Mouse (Mus musculus): ENCODE results near the gene Pafah1b2.

The Pafah1b2 gene

GRCm38 (mm10) chr9:46012091-46013008 is at the start of gene Pafah1b2, which contains the start of gene Sik3:
Gene Pafah1b2, minus strand, starts transcription at chr9:46012690.
Gene Sik3, plus strand, starts transcription at chr9:46012820.
- CTCF ChIA-PET, result interaction anchor here (0.6 to 1.0 kb wide), 4 partner anchors 15 to 179 kb away, joined by 3 to 13 read pairs (median 4); no protein-coding TSS in a partner anchor

DNA sequence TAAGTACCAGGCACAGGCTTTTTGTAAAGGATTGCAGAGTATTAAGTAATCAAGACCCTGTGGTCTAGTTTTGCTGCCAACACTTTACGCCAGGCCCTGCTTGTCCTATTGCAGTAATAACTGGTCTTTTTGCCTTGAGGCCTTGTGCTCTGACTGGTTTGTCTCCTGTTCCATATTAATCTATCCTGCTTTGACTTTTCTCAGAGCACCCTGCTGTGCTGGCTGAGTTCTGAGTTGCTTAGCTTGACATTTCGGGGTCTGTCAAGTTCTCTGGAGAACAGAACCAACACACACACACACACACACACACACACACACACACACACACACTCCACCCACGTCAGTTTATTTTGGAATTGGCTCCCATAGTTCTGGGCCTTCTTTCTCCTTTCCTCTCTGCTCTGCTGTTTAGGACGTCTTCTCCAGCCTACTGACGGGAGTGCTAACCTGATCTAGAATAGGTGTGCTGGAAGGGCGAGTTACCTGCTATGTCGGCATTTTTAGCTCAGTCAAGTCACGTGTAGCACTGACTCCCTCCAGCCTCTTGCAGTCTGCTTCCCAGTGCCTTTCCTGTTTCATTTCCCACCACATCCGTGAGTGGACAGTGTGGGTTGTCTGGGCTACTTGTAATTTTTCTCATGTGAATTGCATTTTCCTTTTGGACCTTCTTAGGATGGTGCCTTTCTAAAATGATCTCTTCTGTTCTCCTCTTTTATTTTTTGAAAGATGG is 49.4 kb upstream of the Pafah1b2 start:
- CTCF ChIA-PET, result no interaction called here

DNA sequence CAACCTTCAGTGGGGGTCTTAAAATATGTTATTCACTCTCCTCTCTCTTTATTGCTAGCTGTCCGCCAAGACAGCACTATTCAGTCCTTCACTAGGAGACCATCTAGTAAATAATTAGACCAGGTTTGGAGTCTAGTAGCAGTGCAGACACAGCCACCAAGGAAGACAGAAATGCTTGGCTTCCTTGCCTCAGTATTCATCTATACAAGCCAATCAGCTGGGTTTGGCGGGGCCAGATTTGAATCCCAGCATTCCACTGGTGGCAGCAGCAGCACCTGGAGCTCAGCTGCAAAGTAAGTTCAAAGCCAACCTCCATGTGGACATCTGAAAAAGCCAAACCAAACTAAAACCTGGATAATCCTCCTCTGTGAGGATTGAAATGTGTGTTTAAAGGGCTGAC is 47.8 kb upstream of the Pafah1b2 start:
- CTCF ChIA-PET, result no interaction called here

- CTCF ChIA-PET, result no interaction called here
Measured at GRCm38 (mm10) chr9:46058065-46058464, 45.6 kb upstream of the Pafah1b2 start.

DNA sequence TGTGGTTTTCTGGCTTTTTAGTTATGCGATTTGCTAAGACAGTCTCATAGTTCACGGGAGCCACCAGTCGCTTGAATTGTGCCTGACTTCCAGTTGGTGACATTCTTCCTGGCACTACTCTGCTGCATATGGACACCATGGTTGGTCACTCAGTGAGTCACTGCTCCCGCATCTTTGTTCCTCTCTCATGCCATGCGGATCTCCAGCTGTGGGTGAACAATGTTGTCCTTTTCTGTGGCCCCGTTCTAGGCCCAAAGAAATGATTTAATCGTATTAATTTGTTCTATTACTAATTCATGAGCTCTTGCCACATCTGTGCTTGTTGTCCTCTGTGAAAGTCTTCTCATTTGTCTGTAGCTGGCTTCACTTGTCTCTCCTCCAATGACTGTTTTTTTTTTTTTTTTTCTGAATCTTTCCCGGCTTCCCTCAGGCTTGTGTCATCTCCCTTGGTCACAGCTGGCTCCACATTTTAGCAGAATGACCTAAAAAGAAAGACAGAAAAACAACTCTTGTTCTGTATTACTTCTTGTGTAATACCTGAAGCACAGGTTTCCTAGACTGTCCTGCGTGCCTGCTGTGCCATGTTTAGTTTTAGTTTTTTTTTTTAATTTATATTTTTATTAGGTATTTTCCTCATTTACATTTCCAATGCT is 40.6 kb upstream of the Pafah1b2 start:
- CTCF ChIA-PET, result interaction anchor here (0.7 kb wide), 1 partner anchor 286 kb away, joined by 3 read pairs; no protein-coding TSS in a partner anchor

DNA sequence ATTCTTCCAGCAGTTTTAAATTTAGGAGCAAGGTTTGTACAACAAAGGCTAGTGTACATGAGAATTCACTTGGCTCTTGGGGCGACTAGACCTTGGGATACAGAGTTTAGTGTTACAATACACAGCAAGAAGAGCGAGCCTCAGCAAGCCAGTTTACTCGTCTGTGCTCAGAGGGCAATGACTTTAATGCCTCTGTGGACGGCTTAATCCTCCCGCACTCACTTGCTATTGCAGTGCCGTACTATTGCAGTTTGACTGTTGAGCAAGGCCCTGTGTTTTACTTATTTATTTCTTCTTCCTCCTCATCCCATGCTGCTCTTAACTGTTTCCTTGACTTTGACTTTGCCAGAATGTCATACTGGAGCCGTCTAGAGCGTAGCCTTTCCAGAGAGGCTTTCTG is 37.7 kb upstream of the Pafah1b2 start:
- CTCF ChIA-PET, result interaction anchor here (0.6 kb wide), 1 partner anchor 69 kb away, joined by 4 read pairs; no protein-coding TSS in a partner anchor

DNA sequence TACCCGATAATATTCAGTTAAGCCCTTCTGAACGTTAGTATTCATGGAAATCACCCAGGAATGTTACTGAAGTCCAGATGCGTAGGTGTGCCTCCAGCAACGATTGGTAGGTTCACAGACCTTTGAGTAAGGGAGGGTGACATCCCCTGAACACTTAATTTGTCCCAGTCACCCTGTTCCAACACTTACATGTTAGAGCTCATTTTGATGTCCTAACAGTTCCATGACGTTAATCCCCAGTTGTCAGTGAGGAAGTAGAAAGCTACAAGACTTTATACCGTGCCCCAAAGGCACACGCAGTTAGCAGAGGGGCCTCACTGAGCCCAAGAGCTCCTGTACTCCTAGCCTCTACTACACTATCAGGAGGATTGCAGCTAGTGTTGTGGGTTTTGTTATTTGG is 37.0 kb upstream of the Pafah1b2 start:
- CTCF ChIA-PET, result no interaction called here

- CTCF ChIA-PET, result no interaction called here
Measured at GRCm38 (mm10) chr9:46046724-46047517, 34.4 kb upstream of the Pafah1b2 start.

DNA sequence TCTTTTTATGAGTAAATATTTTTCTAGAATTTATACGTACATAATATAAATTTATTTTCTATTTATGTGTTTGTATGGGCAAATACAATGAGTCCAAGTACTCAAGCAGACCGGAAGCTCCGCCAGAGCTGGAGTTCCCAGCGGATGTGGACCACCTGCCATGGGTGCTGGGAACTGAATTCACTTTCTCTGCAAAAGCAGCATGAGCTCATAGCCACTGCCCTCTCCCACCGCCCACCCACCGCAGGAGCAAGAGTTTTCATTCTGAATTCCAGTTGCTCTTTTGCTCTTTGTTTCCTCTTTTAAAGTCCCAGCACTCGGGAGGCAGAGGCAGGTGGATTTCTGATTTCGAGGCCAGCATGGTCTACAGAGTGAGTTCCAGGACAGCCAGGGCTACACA is 31.1 kb upstream of the Pafah1b2 start:
- CTCF ChIA-PET, result no interaction called here

DNA sequence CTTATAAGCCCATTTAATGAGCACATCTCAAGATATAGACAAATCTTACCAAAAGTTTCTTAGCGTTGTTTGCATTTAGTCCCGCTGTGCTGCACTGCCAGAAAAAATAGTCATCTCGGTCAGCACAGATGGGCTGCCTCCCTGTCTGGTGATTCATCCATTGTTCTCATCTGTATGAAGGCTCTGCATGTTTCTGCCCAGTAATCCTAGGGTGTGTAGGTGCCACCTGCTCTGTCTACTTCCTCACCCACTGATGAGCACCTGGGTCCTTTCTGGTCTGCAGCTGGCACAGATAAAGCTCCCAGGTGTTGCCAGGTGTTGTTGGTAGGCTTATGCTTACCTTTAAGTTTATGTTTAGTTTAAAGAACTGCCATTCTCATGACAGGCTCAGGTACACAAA is 29.9 kb upstream of the Pafah1b2 start:
- CTCF ChIA-PET, result no interaction called here

- CTCF ChIA-PET, result no interaction called here
Measured at GRCm38 (mm10) chr9:46041186-46041585, 28.7 kb upstream of the Pafah1b2 start.

- CTCF ChIA-PET, result no interaction called here
Measured at GRCm38 (mm10) chr9:46038786-46039185, 26.3 kb upstream of the Pafah1b2 start.

DNA sequence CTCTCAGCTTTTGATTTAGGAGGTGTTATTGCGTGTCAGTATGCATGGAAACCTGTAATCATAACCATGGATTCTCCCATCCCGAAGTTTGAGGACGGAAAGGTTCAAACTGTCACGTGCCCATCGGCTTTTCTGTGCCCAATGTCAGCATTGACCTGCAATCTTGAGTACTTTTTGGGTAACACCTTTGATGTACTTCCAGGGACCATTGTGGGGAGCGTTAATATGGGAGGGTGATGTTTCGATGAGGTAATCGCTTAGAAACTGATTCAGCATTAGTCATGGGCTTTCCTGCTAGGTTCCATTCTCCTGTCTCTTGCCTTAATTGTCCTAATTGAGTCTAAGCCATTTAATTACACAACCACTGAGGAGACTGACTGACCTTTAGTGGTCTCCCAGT is 24.4 kb upstream of the Pafah1b2 start:
- CTCF ChIA-PET, result interaction anchor here (0.6 kb wide), 1 partner anchor 48 kb away, joined by 12 read pairs; no protein-coding TSS in a partner anchor

- CTCF ChIA-PET, result interaction anchor here (0.6 kb wide), 1 partner anchor 24 kb away, joined by 4 read pairs; no protein-coding TSS in a partner anchor
Measured at GRCm38 (mm10) chr9:46035290-46035871, 22.9 kb upstream of the Pafah1b2 start.

DNA sequence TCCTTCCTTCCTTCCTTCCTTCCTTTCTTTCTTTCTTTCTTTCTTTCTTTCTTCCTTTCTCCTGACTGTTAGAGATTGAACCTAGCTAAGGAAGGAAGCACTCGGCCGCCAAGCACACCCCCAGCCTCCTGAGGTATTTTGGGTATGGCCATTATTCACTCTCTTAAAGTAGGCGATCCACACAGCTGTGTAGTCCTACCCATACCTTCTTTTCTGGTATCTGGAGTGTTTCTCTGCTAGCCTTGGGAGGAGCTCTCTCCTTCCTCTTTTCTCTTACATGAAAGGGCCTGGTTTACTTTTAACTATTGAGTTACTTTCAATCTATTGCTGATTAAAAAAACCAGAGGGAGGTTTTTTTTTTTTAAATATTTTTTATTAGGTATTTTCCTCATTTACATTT is 21.4 kb upstream of the Pafah1b2 start:
- CTCF ChIA-PET, result interaction anchor here (0.5 kb wide), 1 partner anchor 213 kb away, joined by 5 read pairs; no protein-coding TSS in a partner anchor

DNA sequence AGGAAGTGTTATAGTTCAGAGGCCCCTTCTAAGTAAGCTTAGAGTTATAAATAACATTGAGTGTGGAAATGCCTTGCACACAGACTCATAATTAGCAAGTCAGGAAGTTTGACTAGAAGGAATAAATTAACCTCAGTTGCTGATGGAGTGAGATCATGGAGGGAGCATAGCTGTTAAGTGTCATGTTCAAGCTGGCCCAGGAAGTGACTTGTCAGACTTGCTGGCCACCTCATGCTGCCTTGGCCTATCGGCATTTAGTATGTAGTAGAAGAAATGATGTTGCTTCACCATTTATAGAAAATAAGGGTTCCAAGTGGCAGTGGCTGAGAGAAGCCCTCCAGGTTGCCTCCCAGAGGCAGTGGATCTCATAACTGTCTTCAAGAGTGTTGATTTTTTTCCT is 20.6 kb upstream of the Pafah1b2 start:
- CTCF ChIA-PET, result no interaction called here

GRCm38 (mm10) chr9:46032190-46032589 is 19.7 kb upstream of the Pafah1b2 start:
- CTCF ChIA-PET, result no interaction called here

DNA sequence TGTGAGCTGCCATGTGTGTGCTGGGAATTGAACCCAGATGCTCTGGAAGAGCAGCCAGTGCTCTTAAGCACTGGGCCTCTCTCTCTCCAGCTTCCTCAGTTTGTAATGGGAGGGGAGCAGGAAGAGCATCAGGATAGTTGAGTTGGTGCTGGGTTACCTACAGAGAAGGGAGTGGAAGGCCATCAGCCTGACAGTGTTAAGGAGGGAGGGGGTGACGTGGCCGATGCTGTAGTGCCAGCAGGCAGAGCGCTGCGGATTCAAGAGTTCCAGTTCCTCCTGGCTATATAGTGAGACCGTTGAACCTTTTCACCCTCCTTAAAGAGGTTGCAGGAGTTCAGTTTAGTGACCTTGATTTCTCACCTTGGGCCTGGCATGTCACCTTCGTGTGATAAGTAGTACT is 18.5 kb upstream of the Pafah1b2 start:
- CTCF ChIA-PET, result no interaction called here

DNA sequence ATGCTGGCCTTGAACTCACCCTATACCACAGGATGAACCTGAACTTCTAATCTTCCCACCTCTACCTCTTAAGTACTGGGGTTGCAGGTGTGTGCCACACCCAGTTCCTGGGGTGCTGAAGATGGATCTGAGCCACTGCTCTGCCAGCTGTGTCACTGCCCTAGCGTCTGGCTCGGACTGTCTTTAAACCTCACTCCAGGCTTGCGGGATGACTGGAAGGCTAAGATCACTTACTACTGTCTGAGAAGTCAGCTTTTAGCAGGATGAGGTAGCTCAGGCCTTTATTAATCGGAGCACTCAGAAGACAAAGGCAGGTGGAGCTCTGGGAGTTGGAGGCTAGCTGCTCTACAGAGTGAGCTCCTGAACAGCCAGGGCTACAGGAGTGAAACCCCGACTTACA is 17.7 kb upstream of the Pafah1b2 start:
- CTCF ChIA-PET, result no interaction called here

DNA sequence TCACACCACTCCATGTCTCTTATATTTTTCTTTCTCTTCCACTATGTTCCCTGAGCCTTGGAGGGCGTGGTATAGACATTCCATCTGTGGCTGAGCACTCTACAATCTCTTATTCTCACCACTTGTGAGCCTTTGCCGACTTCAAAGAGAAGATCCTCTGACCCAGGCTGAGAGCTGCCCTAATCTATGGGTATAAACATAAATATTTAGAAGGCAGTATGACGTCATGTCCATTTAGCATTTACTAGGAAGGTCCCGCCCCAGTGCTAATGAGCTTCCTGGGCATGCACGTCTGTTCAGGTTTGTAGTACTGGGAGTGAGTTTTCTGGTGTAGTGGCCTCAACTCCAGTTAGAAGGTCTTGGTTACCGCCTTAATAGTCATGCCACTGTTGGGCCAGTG is 17.0 kb upstream of the Pafah1b2 start:
- CTCF ChIA-PET, result no interaction called here

DNA sequence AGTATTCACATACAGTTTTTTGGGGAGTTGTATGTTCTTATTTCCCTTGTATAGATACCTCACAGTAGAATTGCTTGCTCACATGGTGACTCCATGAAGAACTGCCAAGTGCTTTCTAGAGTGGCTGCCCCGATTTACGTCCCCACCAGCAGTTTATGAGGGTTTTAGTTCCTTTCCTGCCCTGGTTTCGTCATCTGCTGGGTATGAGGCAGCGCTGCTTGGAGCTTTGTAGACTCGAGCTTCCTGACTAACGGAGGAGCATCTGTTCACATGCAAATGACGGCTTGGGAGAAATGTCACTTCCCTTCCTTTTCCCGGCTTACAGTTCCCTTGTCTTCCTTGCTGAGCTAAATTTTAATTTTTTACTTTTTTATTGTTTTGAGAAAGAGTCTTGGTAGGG is 15.5 kb upstream of the Pafah1b2 start:
- CTCF ChIA-PET, result no interaction called here
